Mouse (Mus musculus) olfactory bulb, adult 2 months (tissue): ENCODE measurements around the gene Shh.

Source experiments
- CTCF ChIP-seq: fragments of 200-500 bp; IDR thresholded peaks from 2 replicates; pipeline ENCODE4 v1.5.1; 2012; ENCODE audit warnings: low read depth, mild to moderate bottlenecking, low read length, moderate library complexity; ENCODE audit not compliant: insufficient read depth
- POLR2A ChIP-seq: fragments of 200-500 bp; IDR thresholded peaks from 2 replicates; pipeline ENCODE4 v1.6.1; 2012; ENCODE audit warnings: mild to moderate bottlenecking, low read depth, low read length, moderate library complexity; ENCODE audit not compliant: insufficient read depth

DNA sequence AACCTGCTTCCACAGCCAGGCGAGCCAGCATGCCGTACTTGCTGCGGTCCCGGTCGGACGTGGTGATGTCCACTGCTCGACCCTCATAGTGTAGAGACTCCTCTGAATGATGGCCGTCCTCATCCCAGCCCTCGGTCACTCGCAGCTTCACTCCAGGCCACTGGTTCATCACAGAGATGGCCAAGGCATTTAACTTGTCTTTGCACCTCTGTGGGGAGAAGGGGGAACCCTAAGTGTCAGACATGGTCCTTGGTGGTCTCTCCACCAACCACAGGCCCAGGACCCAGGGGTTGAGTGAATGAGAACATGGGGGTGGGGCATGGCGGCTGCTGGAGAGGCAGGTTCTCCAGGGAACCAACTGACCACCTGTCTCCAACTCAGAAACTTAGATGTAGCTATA is 5.7 kb downstream of the Shh start:
- TF ChIP-seq CTCF (no peak), POLR2A (no peak)
